Mouse (Mus musculus): ENCODE results near the gene Mrps18b. TPM values are rescaled to one million over a fixed set of nuclear protein-coding genes. Genes with fewer than 3 reads are reported as not detected.
A peak's percentile ranks its signal among the peaks of the same experiment; 100 is the strongest.

Mrps18b gene
- polyA plus RNA-seq, 1 experiment from 2014 or later: 72.0 TPM

GRCm38 (mm10) chr17:35900636-35901035 lies 15.6 kb downstream of the Mrps18b start:
- Histone ChIP-seq H3K4me1 (ENCODE audit: control insufficient read depth, insufficient read depth, low read length) (peaks cover 9% of the 10 kb centered on the region), H3K36me3 (ENCODE audit: control insufficient read depth, insufficient read depth, low read length) (peaks cover 16% of the 10 kb centered on the region), H3K9ac (ENCODE audit: low read length) (no peak overlapping the region), H3K27ac (ENCODE audit: low read depth, low read length) (no peak overlapping the region), H3K9me3 (ENCODE audit: control insufficient read depth, low read length) (no peaks in the 10 kb centered on the region), H3K4me2 (ENCODE audit: low read depth) (no peak overlapping the region), H3K4me3 (ENCODE audit: low read depth, low read length) (no peak overlapping the region), H3K27me3 (ENCODE audit: control insufficient read depth, insufficient read depth, low read length) (no peaks in the 10 kb centered on the region)
- ATAC-seq (ENCODE audit: insufficient read depth, low FRiP score, low TSS enrichment) (no peak), DNase-seq (ENCODE audit: low spot score) (no peak)
- 90% methylated on average over 3 of the region's 3 CpGs for WGBS

GRCm38 (mm10) chr17:35897644-35898573 lies 18.3 kb downstream of the Mrps18b start:
- peak overlapping the region; percentile 87 for H3K9ac ChIP-seq (ENCODE audit: low read length)
- H3K4me3 ChIP-seq (ENCODE audit: low read depth, low read length): no peak overlapping the region
- H3K36me3 ChIP-seq (ENCODE audit: control insufficient read depth, insufficient read depth, low read length): peaks cover 9% of the 10 kb centered on the region
- 0 out of 2 replicates have a peak overlapping the region, but pooled peaks have one; percentile 56 for H3K27ac ChIP-seq (ENCODE audit: low read depth, low read length)
- H3K4me1 ChIP-seq (ENCODE audit: control insufficient read depth, insufficient read depth, low read length): peaks cover 9% of the 10 kb centered on the region
- ATAC-seq (ENCODE audit: insufficient read depth, low FRiP score, low TSS enrichment) (peak; percentile 57), DNase-seq (ENCODE audit: low spot score) (no peak)
- 46% methylated on average over 23 of the region's 23 CpGs for WGBS
- no peaks in the 10 kb centered on the region for H3K9me3 ChIP-seq (ENCODE audit: control insufficient read depth, low read length)
- H3K27me3 ChIP-seq (ENCODE audit: control insufficient read depth, insufficient read depth, low read length): no peaks in the 10 kb centered on the region
- peak overlapping the region; percentile 100 for H3K4me2 ChIP-seq (ENCODE audit: low read depth)

GRCm38 (mm10) chr17:35896781-35897643 lies 19.2 kb downstream of the Mrps18b start, which contains the start of gene 2310061I04Rik:
TSS of gene 2310061I04Rik (minus strand) at chr17:35897431.
- Histone ChIP-seq H3K9ac (ENCODE audit: low read length) (peak within 1 kb of the TSS; percentile 87), H3K36me3 (ENCODE audit: control insufficient read depth, insufficient read depth, low read length) (peaks cover 9% of the 10 kb centered on the region)

GRCm38 (mm10) chr17:35887725-35888124 lies 28.5 kb downstream of the Mrps18b start:
- Histone ChIP-seq H3K9ac (ENCODE audit: low read length) (no peak overlapping the region), H3K4me1 (ENCODE audit: control insufficient read depth, insufficient read depth, low read length) (no peaks in the 10 kb centered on the region), H3K9me3 (ENCODE audit: control insufficient read depth, low read length) (no peaks in the 10 kb centered on the region), H3K4me3 (ENCODE audit: low read depth, low read length) (no peak overlapping the region), H3K36me3 (ENCODE audit: control insufficient read depth, insufficient read depth, low read length) (peaks cover 28% of the 10 kb centered on the region), H3K27me3 (ENCODE audit: control insufficient read depth, insufficient read depth, low read length) (no peaks in the 10 kb centered on the region), H3K4me2 (ENCODE audit: low read depth) (no peak overlapping the region), H3K27ac (ENCODE audit: low read depth, low read length) (no peak overlapping the region)
- DNase-seq (ENCODE audit: low spot score): no peak
- WGBS: 88% methylated on average over 11 of the region's 17 CpGs
- ATAC-seq (ENCODE audit: insufficient read depth, low FRiP score, low TSS enrichment): no peak

More at GRCm38 (mm10) chr17:35896781-35897643, 19.2 kb downstream of the Mrps18b start, which contains the start of gene 2310061I04Rik:
- DNase-seq (ENCODE audit: low spot score): peak; percentile 96
- H3K27me3 ChIP-seq (ENCODE audit: control insufficient read depth, insufficient read depth, low read length): no peaks in the 10 kb centered on the region
- peak; percentile 91 for ATAC-seq (ENCODE audit: insufficient read depth, low FRiP score, low TSS enrichment)
- H3K4me1 ChIP-seq (ENCODE audit: control insufficient read depth, insufficient read depth, low read length): peaks cover 9% of the 10 kb centered on the region
- H3K9me3 ChIP-seq (ENCODE audit: control insufficient read depth, low read length): no peaks in the 10 kb centered on the region
- H3K4me2 ChIP-seq (ENCODE audit: low read depth): peak within 1 kb of the TSS; percentile 100
- H3K4me3 ChIP-seq (ENCODE audit: low read depth, low read length): peak within 1 kb of the TSS; percentile 74
- H3K27ac ChIP-seq (ENCODE audit: low read depth, low read length): peak within 1 kb of the TSS; percentile 83
- under 1% methylated on average over 61 of the region's 86 CpGs for WGBS

GRCm38 (mm10) chr17:35883777-35884176 lies 32.4 kb downstream of the Mrps18b start:
- 94% methylated on average over 14 of the region's 14 CpGs for WGBS
- peaks cover 27% of the 10 kb centered on the region for H3K36me3 ChIP-seq (ENCODE audit: control insufficient read depth, insufficient read depth, low read length)
- no peak overlapping the region for H3K27ac ChIP-seq (ENCODE audit: low read depth, low read length)
- no peaks in the 10 kb centered on the region for H3K9me3 ChIP-seq (ENCODE audit: control insufficient read depth, low read length)
- no peak overlapping the region for H3K4me2 ChIP-seq (ENCODE audit: low read depth)
- H3K4me1 ChIP-seq (ENCODE audit: control insufficient read depth, insufficient read depth, low read length): peaks cover 5% of the 10 kb centered on the region
- H3K27me3 ChIP-seq (ENCODE audit: control insufficient read depth, insufficient read depth, low read length): no peaks in the 10 kb centered on the region
- no peak overlapping the region for H3K9ac ChIP-seq (ENCODE audit: low read length)
- ATAC-seq (ENCODE audit: insufficient read depth, low FRiP score, low TSS enrichment) (no peak), DNase-seq (ENCODE audit: low spot score) (no peak)
- no peak overlapping the region for H3K4me3 ChIP-seq (ENCODE audit: low read depth, low read length)

- Histone ChIP-seq H3K9me3 (ENCODE audit: control insufficient read depth, low read length) (no peaks in the 10 kb centered on the region), H3K9ac (ENCODE audit: low read length) (no peak overlapping the region), H3K4me3 (ENCODE audit: low read depth, low read length) (no peak overlapping the region), H3K4me2 (ENCODE audit: low read depth) (no peak overlapping the region), H3K36me3 (ENCODE audit: control insufficient read depth, insufficient read depth, low read length) (peaks cover 22% of the 10 kb centered on the region), H3K27ac (ENCODE audit: low read depth, low read length) (no peak overlapping the region), H3K4me1 (ENCODE audit: control insufficient read depth, insufficient read depth, low read length) (peaks cover 5% of the 10 kb centered on the region), H3K27me3 (ENCODE audit: control insufficient read depth, insufficient read depth, low read length) (no peaks in the 10 kb centered on the region)
- no peak for ATAC-seq (ENCODE audit: insufficient read depth, low FRiP score, low TSS enrichment)
- no peak for DNase-seq (ENCODE audit: low spot score)
- WGBS: 88% methylated on average over 17 of the region's 17 CpGs
Measured at GRCm38 (mm10) chr17:35882924-35883323, 33.3 kb downstream of the Mrps18b start.

- DNase-seq (ENCODE audit: low spot score) (peak; percentile 97), ATAC-seq (ENCODE audit: insufficient read depth, low FRiP score, low TSS enrichment) (peak; percentile 89)
- H3K36me3 ChIP-seq (ENCODE audit: control insufficient read depth, insufficient read depth, low read length): peaks cover 14% of the 10 kb centered on the region
- peak within 1 kb of the TSS; percentile 84 for H3K9ac ChIP-seq (ENCODE audit: low read length)
- H3K4me1 ChIP-seq (ENCODE audit: control insufficient read depth, insufficient read depth, low read length): peaks cover 5% of the 10 kb centered on the region
- peak within 1 kb of the TSS; percentile 76 for H3K4me2 ChIP-seq (ENCODE audit: low read depth)
- H3K27ac ChIP-seq (ENCODE audit: low read depth, low read length): no peak within 1 kb of the TSS
- WGBS: 6% methylated on average over 66 of the region's 66 CpGs
- peak within 1 kb of the TSS; percentile 97 for H3K4me3 ChIP-seq (ENCODE audit: low read depth, low read length)
- H3K9me3 ChIP-seq (ENCODE audit: control insufficient read depth, low read length): no peaks in the 10 kb centered on the region
- H3K27me3 ChIP-seq (ENCODE audit: control insufficient read depth, insufficient read depth, low read length): no peaks in the 10 kb centered on the region
Measured at GRCm38 (mm10) chr17:35879245-35880057, 36.7 kb downstream of the Mrps18b start, which contains the start of gene Dhx16. TSS of gene Dhx16 (plus strand) at chr17:35879819.

- Histone ChIP-seq H3K36me3 (ENCODE audit: control insufficient read depth, insufficient read depth, low read length) (peaks cover 17% of the 10 kb centered on the region), H3K27me3 (ENCODE audit: control insufficient read depth, insufficient read depth, low read length) (no peaks in the 10 kb centered on the region), H3K9ac (ENCODE audit: low read length) (no peak overlapping the region), H3K27ac (ENCODE audit: low read depth, low read length) (no peak overlapping the region), H3K4me3 (ENCODE audit: low read depth, low read length) (no peak overlapping the region), H3K4me1 (ENCODE audit: control insufficient read depth, insufficient read depth, low read length) (peaks cover 12% of the 10 kb centered on the region; the same call in 1 of the 2 replicates), H3K9me3 (ENCODE audit: control insufficient read depth, low read length) (no peaks in the 10 kb centered on the region), H3K4me2 (ENCODE audit: low read depth) (no peak overlapping the region)
- DNase-seq (ENCODE audit: low spot score) (no peak), ATAC-seq (ENCODE audit: insufficient read depth, low FRiP score, low TSS enrichment) (no peak)
- WGBS: 88% methylated on average over 6 of the region's 6 CpGs
Measured at GRCm38 (mm10) chr17:35874721-35875120, 41.5 kb downstream of the Mrps18b start.

All from neural tube, embryonic 11.5 days (tissue).